Mouse (Mus musculus): ENCODE measurements around the gene Gde1. TPM values are rescaled to one million over a fixed set of nuclear protein-coding genes. Genes with fewer than 3 reads are reported as not detected.

Gde1 gene
- polyA plus RNA-seq, 1 experiment from 2014 or later, result 40.9 TPM

DNA sequence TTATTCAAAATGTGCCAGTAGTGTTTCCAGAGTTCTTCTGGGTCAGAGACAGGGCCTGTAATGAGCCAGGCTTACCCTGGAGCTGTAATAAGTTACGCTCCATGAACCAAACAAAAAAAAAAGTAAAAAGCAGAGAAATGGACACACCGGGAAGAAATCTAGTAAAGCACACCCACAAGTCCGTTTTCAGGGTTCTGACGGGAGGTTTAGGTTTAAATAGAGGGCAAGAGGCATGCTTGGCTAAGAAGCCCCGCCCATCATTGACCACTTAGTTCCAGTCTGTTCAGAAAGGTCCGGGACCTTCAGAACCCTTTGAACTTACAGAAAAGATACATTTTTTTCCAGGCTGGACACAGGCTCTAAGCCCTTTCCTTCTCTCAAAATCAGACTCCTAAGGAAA lies 473 bp upstream of the Gde1 start:
- no peak for ATAC-seq (ENCODE audit: insufficient read depth)
- H3K9ac ChIP-seq, result peak overlapping the region; percentile 91; the same call in 1 of the 2 replicates
- H3K27ac ChIP-seq (replicated peaks), result peak overlapping the region; percentile 92; the same call in 1 of the 2 replicates
- peaks cover 53% of the 10 kb centered on the region for H3K4me1 ChIP-seq (replicated peaks)
- H3K27me3 ChIP-seq, result no peaks in the 10 kb centered on the region
- peak overlapping the region; percentile 91 for H3K4me2 ChIP-seq
- 42% methylated on average over 6 of the region's 6 CpGs for WGBS (ENCODE audit: insufficient replicate concordance)
- H3K9me3 ChIP-seq (replicated peaks), result no peaks in the 10 kb centered on the region
- H3K36me3 ChIP-seq (replicated peaks), result peaks cover 11% of the 10 kb centered on the region; the same call in 1 of the 2 replicates
- peak overlapping the region; percentile 94 for H3K4me3 ChIP-seq (replicated peaks)

DNA sequence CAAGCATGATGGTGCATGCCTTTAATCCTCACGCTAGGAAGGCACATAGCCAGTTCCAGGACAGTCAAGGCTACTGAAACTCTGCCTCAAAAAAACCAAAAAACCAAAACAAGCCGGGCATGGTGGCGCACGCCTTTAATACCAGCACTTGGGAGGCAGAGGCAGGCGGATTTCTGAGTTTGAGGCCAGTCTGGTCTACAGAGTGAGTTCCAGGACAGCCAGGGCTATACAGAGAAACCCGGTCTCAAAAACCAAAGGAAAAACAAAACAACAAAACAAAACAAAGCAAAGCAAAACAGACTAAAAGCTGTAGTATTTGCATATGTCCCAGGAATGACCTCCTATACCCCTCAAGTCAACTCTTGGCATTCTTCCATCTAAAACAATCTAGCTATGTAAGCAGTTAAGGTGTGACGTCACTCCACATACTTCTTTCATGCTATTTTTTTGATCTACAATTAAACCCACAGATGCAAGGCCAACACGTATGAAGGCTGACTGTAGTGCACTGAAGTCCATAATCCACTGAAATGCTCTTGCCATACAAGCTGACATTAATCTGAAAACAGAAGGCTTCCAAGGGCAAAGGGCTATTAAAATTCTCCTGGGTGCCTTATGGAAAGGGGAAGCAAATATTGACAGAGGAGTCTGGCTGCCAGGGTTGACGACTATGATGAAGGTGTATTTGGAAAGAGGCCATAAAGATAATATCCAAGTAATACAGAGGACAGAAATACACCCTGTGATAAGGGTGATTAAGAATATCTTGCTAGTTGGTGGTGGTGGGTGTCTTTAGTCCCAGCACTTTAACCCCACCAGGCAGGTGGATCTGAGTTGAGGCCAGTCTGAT lies 1.4 kb downstream of the Gde1 start:
- Histone ChIP-seq H3K4me2 (peak overlapping the region; percentile 91), H3K36me3 (replicated peaks) (peaks cover 18% of the 10 kb centered on the region), H3K27ac (replicated peaks) (peak overlapping the region; percentile 92), H3K4me3 (replicated peaks) (peak overlapping the region; percentile 94), H3K4me1 (replicated peaks) (peaks cover 57% of the 10 kb centered on the region), H3K9ac (peak overlapping the region; percentile 91), H3K27me3 (no peaks in the 10 kb centered on the region), H3K9me3 (replicated peaks) (no peaks in the 10 kb centered on the region)
- 0 out of 2 replicates have a peak, but pooled peaks have one; percentile 7 for ATAC-seq (ENCODE audit: insufficient read depth)
- 63% methylated on average over 9 of the region's 9 CpGs for WGBS (ENCODE audit: insufficient replicate concordance)

DNA sequence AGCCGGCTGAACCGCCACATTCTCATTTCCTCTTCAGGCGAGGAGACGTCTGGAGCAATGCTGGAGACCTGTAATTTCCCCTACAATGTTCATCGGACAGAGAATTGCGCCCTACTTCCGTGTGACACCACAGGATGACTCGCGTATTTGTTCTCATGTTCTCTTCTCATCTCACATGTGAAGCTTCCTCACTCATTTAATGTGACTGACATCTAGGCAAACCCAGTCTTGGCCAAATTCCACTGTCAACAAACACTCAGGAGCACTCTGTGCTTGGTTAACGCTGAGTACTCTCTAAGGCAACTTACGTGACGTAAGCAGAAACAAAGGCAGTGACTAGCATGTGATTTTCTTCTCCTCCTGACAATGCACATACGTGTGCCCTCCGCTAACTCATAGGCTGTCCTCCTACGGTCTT lies 2.4 kb downstream of the Gde1 start:
- H3K27me3 ChIP-seq, result no peaks in the 10 kb centered on the region
- H3K4me2 ChIP-seq, result peak overlapping the region; percentile 91
- H3K36me3 ChIP-seq (replicated peaks), result peaks cover 29% of the 10 kb centered on the region
- no peak overlapping the region for H3K9ac ChIP-seq
- H3K9me3 ChIP-seq (replicated peaks), result no peaks in the 10 kb centered on the region
- peak overlapping the region; percentile 94; the same call in 1 of the 2 replicates for H3K4me3 ChIP-seq (replicated peaks)
- ATAC-seq (ENCODE audit: insufficient read depth), result no peak
- peak overlapping the region; percentile 92; the same call in 1 of the 2 replicates for H3K27ac ChIP-seq (replicated peaks)
- 80% methylated on average over 15 of the region's 15 CpGs for WGBS (ENCODE audit: insufficient replicate concordance)
- H3K4me1 ChIP-seq (replicated peaks), result peaks cover 65% of the 10 kb centered on the region

DNA sequence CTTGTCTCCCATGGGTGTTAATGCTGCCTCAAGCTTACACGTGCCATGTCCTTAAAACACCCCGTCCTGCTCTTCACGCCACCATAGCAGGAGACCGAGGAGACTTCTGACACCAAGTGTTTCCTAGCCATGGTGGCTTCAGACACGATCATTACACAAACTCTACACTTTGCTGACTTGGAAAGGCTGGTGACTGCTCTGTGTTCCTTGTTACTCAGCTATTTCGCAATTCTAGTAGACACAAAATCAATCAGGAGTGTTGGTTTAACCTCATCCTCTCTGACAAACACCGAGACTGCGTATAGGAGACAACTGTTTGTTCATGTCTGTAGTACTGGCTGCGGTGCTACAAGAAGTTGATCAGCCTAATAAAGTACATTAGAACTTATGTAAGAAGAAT lies 6.7 kb downstream of the Gde1 start:
- Histone ChIP-seq H3K9ac (no peak overlapping the region), H3K4me2 (peak overlapping the region; percentile 23)
- ATAC-seq (ENCODE audit: insufficient read depth), result 0 out of 2 replicates have a peak, but pooled peaks have one; percentile 26

DNA sequence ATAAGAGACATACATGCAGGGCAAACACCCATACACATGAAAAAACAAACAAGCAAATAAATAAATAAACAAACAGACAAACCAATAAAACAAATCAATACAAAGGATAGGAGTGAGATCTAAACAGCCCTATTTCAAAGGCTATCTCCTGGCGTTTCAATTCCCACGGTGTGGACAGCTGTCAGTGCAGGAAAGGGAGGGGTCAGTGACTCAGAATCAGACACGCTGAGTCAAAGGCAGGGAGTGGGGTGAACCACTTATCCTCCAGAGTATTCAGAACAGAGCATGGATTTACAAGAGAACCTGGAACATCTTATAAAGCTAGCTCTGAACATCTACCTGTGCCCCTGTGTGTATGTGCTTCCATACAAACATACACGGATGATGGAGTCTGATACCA lies 8.4 kb downstream of the Gde1 start:
- H3K4me3 ChIP-seq (replicated peaks), result no peak overlapping the region
- H3K27ac ChIP-seq (replicated peaks), result no peak overlapping the region
- H3K4me1 ChIP-seq (replicated peaks), result peaks cover 19% of the 10 kb centered on the region
- H3K9me3 ChIP-seq (replicated peaks), result no peaks in the 10 kb centered on the region
- no peak for ATAC-seq (ENCODE audit: insufficient read depth)
- WGBS (ENCODE audit: insufficient replicate concordance), result 59% methylated on average over 4 of the region's 4 CpGs
- H3K36me3 ChIP-seq (replicated peaks), result peaks cover 80% of the 10 kb centered on the region
- H3K27me3 ChIP-seq, result no peaks in the 10 kb centered on the region
- H3K4me2 ChIP-seq, result no peak overlapping the region
- no peak overlapping the region for H3K9ac ChIP-seq

More for the DNA sequence above, 6.7 kb downstream of the Gde1 start:
- no peaks in the 10 kb centered on the region for H3K27me3 ChIP-seq
- peaks cover 69% of the 10 kb centered on the region for H3K36me3 ChIP-seq (replicated peaks)
- H3K4me3 ChIP-seq (replicated peaks), result no peak overlapping the region
- H3K9me3 ChIP-seq (replicated peaks), result no peaks in the 10 kb centered on the region
- WGBS (ENCODE audit: insufficient replicate concordance), result 76% methylated on average over 9 of the region's 9 CpGs
- H3K27ac ChIP-seq (replicated peaks), result no peak overlapping the region
- H3K4me1 ChIP-seq (replicated peaks), result peaks cover 37% of the 10 kb centered on the region

DNA sequence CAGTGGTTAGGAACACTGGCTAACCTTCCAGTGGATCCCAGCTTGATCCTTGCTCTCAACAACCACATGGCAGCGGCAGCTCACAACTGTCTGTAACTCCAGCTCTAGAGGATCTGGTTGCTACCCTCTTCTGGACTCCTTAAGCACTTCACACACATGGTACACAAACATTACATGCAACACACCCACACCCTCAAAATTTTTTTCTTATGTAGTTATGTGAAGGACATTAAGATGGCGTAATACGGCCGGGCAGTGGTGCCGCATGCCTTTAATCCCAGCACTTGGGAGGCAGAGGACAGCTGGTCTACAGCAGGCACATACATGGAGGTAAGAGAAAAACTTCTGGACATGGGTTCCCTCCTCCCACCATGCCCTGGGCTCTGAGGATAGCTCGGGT lies 9.4 kb downstream of the Gde1 start:
- Histone ChIP-seq H3K4me2 (no peak overlapping the region), H3K9me3 (replicated peaks) (no peaks in the 10 kb centered on the region), H3K4me3 (replicated peaks) (no peak overlapping the region), H3K27ac (replicated peaks) (no peak overlapping the region), H3K9ac (no peak overlapping the region), H3K4me1 (replicated peaks) (peaks cover 13% of the 10 kb centered on the region), H3K36me3 (replicated peaks) (peaks cover 83% of the 10 kb centered on the region), H3K27me3 (no peaks in the 10 kb centered on the region)
- no peak for ATAC-seq (ENCODE audit: insufficient read depth)
- 91% methylated on average over 6 of the region's 6 CpGs for whole genome bisulfite sequencing (ENCODE audit: insufficient replicate concordance)

DNA sequence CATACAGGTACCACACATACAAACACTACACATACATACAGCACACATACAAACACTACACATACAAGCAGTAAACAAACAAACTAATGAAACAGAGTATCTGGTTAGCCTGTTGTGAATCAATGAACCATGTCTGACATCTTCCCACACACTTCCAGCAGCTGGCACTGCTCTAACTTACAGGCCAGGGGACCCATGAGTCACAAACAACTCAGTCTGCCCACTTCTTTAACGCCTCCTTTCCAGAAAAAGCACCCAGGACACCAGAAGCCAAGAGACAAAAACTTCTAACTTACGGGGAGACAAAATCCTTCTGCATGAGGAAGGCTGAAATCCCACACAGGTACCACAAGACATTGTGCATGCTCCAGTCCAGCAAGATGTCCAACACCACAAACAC lies 14.3 kb downstream of the Gde1 start:
- WGBS (ENCODE audit: insufficient replicate concordance), result 76% methylated on average over 2 of the region's 2 CpGs
- ATAC-seq (ENCODE audit: insufficient read depth), result no peak
- H3K36me3 ChIP-seq (replicated peaks), result peaks cover 88% of the 10 kb centered on the region

DNA sequence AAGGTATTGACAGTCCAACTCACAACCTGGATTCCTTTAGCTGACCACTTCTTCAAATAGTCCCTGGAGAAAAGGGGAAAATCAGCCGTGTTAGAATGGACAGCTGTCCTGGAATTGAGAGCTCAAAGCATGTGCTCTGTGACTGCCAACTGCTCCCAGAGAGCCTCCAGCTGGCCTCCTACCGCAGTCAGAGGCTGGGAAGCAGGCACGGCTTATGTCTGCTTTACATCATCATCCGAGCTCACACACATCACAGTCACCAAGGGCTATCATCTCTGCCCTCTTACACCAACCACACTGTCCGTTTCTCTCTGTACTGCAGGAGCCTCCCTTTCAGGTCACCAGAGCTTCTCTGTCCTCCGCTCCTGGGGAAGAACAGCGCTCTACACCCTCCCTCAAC lies 16.5 kb downstream of the Gde1 start:
- H3K27ac ChIP-seq (replicated peaks), result no peak overlapping the region
- 84% methylated on average over 7 of the region's 7 CpGs for WGBS (ENCODE audit: insufficient replicate concordance)
- no peak overlapping the region for H3K9ac ChIP-seq
- ATAC-seq (ENCODE audit: insufficient read depth), result no peak
- H3K36me3 ChIP-seq (replicated peaks), result peaks cover 67% of the 10 kb centered on the region
- no peak overlapping the region for H3K4me2 ChIP-seq
- no peaks in the 10 kb centered on the region for H3K27me3 ChIP-seq
- H3K4me3 ChIP-seq (replicated peaks), result no peak overlapping the region
- H3K4me1 ChIP-seq (replicated peaks), result no peaks in the 10 kb centered on the region
- no peaks in the 10 kb centered on the region for H3K9me3 ChIP-seq (replicated peaks)

More for the DNA sequence above, 14.3 kb downstream of the Gde1 start:
- H3K27me3 ChIP-seq, result no peaks in the 10 kb centered on the region
- no peak overlapping the region for H3K4me2 ChIP-seq
- H3K27ac ChIP-seq (replicated peaks), result no peak overlapping the region
- H3K4me3 ChIP-seq (replicated peaks), result no peak overlapping the region
- no peak overlapping the region for H3K9ac ChIP-seq
- H3K4me1 ChIP-seq (replicated peaks), result no peaks in the 10 kb centered on the region
- H3K9me3 ChIP-seq (replicated peaks), result no peaks in the 10 kb centered on the region

DNA sequence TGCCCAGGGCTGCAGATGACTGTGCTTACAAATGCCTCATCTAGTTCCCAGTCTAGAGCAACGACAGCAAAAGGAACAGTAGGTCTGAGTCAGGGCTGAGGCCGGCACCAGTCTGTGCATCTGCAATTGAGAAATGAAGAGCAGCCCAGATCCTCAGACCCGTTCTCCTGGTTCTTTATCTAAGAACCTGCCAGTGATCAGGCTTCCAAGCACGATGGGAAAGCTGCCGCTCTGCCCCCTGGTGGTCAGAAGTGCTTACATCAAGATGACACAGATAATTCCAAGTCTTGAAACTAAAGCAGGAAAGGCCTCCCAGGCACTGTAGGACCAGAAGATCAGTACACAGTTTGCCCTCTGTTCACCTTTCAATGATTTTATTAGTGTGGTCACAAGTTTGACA lies 17.4 kb downstream of the Gde1 start:
- 26% methylated on average over 5 of the region's 5 CpGs for WGBS (ENCODE audit: insufficient replicate concordance)
- H3K36me3 ChIP-seq (replicated peaks), result peaks cover 60% of the 10 kb centered on the region

DNA sequence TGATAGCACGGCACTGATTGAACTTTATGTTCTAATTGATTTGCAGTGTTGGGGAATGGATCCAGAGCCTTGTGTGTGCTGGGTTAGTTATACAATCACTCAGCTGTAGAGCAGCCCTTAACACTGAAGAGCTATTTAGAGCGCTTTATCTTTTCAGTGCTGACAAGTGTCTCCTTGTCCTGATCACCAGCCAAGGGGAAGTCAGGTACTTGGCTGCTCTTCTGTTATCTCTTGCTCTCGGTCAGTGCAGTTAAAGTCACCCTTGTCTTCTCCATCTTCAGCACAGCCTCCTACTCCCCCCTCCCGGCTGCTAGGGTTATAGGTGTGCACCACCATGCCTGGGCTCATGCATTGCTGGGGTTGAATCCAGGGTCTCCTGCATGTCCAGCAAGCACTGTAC lies 28.8 kb downstream of the Gde1 start:
- Histone ChIP-seq H3K9me3 (replicated peaks) (no peaks in the 10 kb centered on the region), H3K9ac (no peak overlapping the region), H3K27ac (replicated peaks) (no peak overlapping the region), H3K4me2 (no peak overlapping the region), H3K27me3 (no peaks in the 10 kb centered on the region), H3K4me3 (replicated peaks) (no peak overlapping the region), H3K36me3 (replicated peaks) (no peaks in the 10 kb centered on the region), H3K4me1 (replicated peaks) (no peaks in the 10 kb centered on the region)
- ATAC-seq (ENCODE audit: insufficient read depth), result no peak
- 54% methylated on average over 4 of the region's 4 CpGs for WGBS (ENCODE audit: insufficient replicate concordance)

More for the DNA sequence above, 17.4 kb downstream of the Gde1 start:
- Histone ChIP-seq H3K4me2 (no peak overlapping the region), H3K27ac (replicated peaks) (no peak overlapping the region), H3K4me1 (replicated peaks) (no peaks in the 10 kb centered on the region), H3K9ac (no peak overlapping the region), H3K9me3 (replicated peaks) (no peaks in the 10 kb centered on the region), H3K4me3 (replicated peaks) (no peak overlapping the region), H3K27me3 (no peaks in the 10 kb centered on the region)
- ATAC-seq (ENCODE audit: insufficient read depth), result no peak

DNA sequence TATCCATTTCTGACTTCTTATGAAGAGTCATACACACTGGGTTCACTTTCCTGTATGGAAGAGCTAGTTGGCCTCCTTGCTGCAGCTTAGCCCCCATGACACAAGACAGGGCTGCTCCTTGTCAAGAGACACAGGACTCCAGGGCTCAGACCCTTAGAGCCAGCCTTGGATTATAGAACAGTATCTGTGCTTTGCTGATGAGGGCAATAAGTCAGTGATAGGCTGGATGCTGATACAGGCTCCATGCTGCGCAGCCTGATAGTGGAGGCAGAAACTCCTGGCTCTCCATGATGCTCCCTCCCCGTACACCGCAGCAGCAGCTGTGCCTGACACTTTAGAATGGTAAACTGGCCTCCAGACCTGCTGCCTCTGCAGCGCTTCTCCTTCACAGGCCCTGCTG lies 35.4 kb downstream of the Gde1 start:
- WGBS (ENCODE audit: insufficient replicate concordance), result 47% methylated on average over 4 of the region's 4 CpGs
- no peak overlapping the region for H3K4me2 ChIP-seq
- H3K9ac ChIP-seq, result no peak overlapping the region
- no peak overlapping the region for H3K27ac ChIP-seq (replicated peaks)
- peak; percentile 34; the same call in 1 of the 2 replicates for ATAC-seq (ENCODE audit: insufficient read depth)
- no peaks in the 10 kb centered on the region for H3K27me3 ChIP-seq
- H3K9me3 ChIP-seq (replicated peaks), result no peaks in the 10 kb centered on the region
- H3K4me1 ChIP-seq (replicated peaks), result no peaks in the 10 kb centered on the region
- H3K36me3 ChIP-seq (replicated peaks), result no peaks in the 10 kb centered on the region
- H3K4me3 ChIP-seq (replicated peaks), result no peak overlapping the region

All from liver, embryonic 15.5 days (tissue).